Mouse (Mus musculus): ENCODE data around the gene Setmar.

The Setmar gene

DNA sequence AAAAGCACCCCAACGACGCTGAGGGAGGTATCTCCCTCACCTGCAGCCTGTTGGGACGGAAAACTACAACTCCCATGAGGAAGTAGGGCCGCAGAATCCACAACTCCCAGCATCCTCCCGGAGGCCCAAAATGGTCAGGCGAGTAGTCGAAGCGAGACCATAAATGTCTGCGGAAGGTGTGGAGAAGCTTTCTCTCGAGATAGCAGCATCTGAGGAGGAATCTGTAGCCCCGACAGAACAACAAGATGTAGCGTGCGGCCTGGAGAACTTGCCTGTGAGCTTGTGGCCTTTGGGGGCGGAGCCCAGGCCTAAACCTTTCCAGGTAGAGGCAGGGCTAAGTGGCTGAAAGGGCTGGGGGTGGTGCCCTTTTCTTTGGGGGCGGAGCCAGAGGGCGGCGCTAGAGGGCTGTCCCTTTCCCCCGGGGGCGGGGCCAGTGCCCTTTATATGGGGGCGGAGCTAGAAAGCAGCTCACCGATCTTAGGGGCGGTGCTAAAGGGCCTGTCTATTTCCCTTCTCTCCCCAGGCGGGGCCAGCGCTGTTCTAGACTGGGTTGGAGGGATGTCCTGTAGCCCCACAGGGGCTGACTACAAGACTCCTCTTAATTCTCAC, at the start of gene Setmar:
Setmar (plus strand) TSS at position 128 of the 609 bp plus-strand sequence.
- DNase-seq (ENCODE audit: low read depth) = peak; percentile 93

DNA sequence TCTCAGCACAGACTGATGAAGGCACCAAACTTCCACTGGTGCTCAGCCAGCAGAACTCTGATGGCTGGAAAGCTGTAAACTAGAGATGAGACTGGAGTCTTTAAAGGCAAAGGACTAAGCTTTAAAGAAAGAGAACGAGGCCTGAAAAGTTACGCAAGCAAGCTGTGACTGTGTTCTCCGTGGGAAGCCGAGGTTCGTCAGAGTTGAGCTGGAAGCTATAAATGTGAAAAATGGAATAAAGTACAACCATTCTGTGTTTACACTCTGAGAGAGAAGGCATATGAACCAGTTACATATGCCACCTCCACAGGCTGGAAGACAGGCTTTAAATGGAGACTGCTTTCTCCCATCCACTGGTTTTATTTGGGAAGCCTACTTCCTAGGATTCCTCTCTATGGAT, 43.2 kb upstream of the Setmar start:
- no peak for DNase-seq (ENCODE audit: low read depth)

DNA sequence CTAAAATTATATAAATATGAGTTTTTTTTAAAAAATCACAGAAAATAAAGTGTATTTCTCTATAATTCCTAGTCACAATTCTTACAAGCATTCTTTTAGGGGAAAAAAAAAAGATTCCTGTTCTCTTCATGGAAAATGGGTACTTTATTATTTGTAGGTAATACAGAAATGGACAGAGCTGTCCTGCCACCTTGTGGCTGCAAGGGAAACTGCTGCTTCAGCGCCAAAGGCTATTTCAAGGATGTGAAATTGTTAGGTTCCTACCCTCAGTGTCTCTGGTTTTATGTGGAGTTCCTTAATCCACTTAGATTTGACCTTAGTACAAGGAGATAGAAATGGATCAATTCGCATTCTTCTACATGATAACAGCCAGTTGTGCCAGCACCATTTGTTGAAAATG, 9.8 kb upstream of the Setmar start:
- peak; percentile 76 for DNase-seq (ENCODE audit: low read depth)

DNA sequence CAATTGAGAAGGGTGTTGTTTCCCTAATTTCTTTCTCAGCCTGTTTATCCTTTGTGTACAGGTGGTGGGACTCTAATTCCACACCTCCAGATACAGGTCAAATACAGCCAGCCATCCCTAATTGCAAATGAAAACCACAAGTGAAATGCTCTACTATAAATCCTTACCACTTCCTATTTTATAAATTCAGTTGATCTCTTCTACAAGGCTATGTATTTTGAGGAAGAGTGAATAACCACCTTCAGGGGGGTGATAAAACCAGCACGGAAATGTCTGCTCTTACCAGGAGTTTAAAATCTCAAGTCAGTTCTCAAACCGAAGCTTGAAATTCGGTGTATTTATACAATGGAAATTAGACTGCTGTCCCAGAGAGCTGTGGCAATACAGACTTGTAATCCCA, 8.9 kb upstream of the Setmar start:
- no peak for DNase-seq (ENCODE audit: low read depth)

DNA sequence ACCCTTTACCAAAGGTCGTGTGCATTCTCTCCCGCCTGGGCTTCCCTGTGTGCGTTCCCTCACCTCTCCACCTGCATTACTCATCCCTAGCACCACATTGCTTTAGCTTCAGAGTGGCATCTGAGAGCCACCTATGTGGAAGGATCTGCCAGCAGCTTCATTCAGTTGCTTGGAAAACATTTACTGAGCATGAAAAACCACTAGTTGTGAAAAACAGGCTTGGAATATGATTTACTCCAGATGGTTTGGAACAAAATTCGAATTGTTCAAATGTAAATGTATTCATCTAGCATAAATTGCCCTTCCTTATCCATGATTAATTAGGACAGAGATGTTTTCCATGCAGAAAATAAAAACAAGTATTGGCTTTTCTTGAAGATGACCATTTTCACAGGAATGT, 7.5 kb upstream of the Setmar start:
- no peak for DNase-seq (ENCODE audit: low read depth)

DNA sequence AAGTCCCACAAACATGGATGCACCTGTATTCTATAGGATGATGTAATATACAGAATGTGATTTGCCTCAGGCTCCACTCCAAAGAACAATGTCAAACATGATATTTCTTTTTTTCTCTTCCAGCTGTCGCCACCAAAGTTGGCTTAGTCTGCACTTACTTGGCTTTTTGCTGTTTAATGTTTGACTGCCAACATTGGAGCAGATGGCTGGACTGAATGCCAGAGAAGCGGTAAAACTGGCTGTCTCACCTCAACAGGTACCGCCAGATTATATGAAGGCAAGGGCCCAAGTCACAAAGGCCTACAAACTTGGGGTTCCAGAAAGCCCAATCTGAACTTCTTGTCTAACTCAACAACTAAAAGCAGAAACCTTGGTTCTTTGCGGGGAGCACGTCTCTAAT, 6.8 kb upstream of the Setmar start:
- no peak for DNase-seq (ENCODE audit: low read depth)

DNA sequence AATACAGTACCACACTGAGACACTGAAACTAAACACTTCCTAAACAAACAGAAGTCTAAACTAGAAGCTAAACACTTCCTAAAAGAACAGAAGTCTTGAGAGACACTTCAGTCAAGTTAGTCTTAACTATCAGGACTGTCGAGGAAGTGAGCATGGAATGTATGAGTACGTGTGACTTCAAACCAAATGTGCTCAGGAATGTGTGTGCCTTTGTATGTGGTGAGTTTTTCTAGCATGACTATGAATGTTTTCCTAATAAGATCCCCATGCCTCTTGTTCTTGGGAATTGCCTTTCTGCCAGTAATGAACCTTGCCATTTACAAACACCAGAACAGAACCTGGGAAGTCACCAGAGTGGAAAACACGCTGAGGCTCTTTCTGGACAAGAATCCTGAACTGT, 3.7 kb upstream of the Setmar start:
- peak; percentile 10 for DNase-seq (ENCODE audit: low read depth)

DNA sequence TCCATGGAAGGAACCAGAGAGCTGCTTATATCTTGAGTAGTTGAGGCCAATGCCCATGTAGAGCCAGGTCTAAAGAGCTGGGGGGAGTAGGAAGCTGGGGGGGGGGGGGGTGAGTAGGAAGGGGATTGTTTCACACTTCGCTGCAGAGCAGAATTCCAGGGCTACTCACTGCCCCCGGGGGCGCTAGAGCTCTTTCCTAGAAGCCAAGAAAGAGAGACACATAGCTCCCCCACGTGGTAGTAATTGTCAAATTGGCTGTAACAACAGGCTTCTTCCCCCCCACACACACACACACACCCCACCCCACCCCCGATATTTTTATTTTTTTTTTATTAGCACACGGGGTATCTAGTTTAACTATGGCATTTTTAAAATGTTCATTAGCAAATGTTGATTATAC, 738 bp downstream of the Setmar start:
- peak; percentile 76 for DNase-seq (ENCODE audit: low read depth)

DNA sequence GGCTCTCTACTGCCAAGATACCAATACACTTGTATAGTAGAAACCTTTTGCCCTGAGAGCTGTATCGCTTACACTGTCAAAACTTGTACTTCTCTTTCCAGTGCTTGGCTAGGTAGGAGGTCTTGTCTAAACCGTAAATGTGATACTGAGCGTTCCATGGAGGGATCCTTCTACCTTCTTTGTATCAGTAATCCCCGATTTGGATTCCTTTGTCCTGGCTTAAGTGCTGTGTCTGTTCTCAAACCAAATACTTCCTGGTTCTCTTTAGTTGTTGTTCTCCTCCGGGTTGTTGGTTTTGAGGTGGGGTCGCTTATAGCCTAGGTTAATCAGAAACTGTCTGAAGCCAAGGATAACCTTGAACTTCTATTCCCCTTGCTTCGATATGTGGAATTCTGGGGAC, 6.1 kb downstream of the Setmar start:
- DNase-seq (ENCODE audit: low read depth) = no peak

DNA sequence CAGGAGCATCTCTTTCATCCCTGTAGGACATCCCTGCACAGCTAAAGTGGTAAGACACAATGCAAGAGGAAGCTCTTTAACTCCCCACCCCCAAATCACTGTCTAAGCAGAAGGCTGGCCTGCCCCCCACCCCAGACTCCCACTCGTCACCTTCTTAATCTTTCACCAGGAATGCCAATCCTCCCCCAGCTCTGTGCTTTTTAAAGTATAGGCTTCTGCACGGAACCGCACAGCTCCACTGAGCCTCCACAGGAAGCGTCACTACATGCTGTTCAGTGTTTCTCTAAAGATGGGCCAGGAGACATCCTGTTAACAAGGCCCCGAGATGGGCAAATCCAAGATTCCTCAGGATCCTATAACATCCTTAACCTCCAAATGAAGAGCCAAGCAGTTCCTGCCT, 8.2 kb downstream of the Setmar start:
- DNase-seq (ENCODE audit: low read depth) = no peak

DNA sequence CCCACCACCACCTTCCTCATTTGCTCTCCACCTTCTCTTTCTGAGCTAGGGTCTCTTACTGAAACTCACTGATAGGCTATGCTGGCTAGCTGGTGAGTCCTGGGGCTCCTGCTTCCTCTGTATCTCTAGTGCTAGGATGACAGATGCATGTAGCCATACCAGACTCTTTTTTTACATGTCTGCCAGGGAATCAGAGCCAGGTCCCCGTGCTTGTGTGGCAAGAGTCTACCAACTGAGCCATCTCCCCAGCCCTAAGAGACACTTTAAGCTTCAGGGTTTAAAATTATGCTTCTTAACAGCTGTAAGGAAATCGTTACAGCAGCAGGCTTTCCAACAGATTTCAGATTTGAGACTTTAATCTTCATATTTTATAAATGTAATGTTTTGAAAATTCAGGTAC, 9.1 kb downstream of the Setmar start:
- no peak for DNase-seq (ENCODE audit: low read depth)

DNA sequence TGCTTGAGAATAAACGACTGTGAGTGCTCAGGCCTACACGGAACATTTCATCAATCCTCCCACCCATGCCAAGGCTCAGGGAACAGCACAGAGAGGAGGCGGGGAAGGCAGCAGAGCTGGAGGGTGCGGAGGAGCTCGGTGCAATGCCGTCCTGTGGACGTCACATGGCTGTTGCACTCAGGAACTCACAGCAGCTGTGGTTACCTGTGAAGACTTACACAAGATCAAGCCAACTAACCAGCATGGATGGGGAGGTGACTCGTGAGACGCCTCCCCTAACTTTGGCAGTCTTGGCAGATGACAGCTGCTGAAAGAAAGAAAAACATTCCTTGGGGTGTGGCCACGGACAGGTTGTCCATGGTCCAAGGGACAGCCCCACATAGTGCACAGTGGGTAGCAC, 9.8 kb downstream of the Setmar start:
- DNase-seq (ENCODE audit: low read depth) = no peak

DNA sequence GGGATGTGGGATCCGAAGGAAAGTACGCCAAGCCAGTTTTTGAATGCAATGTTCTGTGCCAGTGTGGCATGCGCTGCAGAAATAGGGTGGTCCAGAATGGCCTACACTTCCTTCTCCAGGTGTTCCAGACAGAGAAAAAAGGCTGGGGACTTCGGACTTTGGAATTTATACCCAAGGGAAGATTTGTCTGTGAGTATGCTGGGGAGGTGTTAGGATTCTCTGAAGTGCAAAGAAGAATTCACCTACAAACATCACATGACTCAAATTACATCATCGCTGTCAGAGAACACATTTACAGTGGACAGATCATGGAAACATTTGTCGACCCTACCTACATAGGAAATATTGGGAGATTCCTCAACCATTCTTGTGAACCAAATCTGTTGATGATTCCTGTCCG, 11.0 kb downstream of the Setmar start:
- no peak for DNase-seq (ENCODE audit: low read depth)

DNA sequence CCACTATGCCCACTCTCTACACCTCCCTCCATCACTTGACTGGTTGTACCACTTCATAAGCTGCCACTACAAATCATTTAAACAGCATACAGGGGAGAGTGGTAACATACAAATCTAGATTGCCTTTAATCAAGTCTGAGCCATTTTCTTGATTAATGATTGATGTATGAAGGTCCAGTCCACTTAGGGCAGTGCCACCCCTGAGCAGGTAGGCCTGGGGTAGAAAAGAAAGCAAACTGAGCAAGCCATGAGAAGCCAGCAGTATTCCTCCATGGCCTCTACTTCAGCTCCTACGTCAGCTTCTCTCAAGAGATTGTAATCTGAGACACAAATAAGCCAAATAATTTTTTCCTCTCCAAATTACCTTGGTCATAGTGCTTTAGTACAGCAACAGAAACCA, 26.5 kb downstream of the Setmar start:
- DNase-seq (ENCODE audit: low read depth) = no peak

DNA sequence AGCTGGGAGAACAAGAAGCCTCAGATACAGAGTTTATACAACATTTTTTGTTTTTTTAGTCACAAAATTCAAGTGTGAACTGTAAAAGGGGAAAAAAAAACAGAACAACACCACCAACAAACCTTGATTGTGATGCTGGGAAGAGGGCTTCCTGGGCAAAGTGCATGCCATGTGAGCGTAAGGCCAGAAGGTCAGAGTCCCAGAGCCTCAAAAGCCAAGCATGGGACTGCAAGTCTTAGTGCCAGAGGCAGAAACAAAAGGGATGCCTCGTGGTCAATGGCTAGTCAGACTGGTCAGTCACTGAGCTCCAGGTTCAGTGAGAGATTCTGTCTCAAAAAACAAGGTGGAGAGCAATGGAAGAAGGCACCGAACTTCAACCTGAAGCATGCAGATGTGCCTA, 27.8 kb downstream of the Setmar start:
- no peak for DNase-seq (ENCODE audit: low read depth)

DNA sequence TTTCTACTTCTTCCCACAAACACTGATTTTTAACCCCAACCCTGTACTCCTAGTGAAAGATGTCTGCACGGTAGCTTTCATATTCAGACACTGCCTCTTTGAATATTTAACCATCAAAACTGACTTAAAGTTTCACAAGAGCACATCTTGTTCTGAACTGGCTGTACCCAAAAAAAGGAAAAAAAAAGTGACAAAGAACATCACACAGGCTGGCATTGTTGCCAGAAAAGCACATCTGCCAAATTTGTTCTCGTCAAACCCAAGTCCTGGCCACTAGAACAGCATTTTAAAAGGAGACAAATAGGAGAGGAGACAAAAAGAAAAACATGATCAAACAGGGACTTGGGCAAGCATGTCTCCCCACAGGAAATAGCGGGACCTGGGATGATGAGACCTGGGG, 28.6 kb downstream of the Setmar start:
- DNase-seq (ENCODE audit: low read depth) = no peak

DNA sequence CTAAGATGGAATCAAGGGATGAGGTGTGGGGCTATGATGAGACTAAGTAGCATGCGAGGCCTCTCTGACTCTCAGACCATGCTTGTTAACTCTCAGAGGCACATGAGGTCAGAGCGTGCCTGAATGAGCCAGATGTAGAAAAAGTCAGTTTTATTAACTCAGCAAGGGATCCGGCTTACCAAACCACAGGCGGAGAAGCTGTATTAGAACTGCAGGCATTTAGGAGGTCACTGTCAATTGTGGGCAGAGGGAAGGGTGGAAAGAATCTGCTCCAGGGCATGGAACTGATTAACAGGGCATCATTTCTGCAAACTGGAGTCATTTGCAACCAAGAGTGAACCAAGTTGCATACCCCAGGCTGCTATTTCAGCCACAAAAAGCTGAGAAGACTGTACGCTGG, 30.6 kb downstream of the Setmar start:
- DNase-seq (ENCODE audit: low read depth) = peak; percentile 50

DNA sequence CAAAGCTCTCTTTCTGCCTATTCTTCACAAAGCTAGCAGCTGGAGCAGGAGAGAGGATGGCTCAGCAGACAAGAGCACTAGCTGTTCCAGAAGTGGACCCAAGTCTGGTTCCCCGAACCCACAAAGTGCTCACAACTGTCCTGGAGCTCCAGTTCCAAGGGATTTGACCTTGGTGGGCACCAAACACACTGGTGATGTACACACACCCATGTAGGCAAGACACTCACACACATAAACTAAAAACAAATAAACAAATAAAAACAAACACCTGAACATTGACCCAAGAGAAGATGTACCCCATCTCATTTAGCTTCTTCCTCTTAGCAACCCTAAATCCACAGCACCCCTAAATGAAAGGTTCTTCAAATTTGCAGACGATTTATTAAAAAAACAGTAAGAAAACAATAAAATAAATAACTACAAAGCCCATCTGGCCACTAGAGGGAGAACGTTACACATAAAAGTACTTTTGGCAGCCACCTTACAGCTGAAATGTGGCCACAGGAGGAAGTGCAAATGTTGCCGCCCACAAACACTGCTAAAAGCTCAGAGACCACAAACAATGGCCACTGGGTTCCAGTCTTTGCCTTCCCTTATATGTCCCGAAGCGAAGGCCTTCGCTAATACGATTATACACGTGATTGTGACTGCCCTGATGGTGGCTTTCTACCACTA, 33.5 kb downstream of the Setmar start:
- DNase-seq (ENCODE audit: low read depth) = peak; percentile 93

DNA sequence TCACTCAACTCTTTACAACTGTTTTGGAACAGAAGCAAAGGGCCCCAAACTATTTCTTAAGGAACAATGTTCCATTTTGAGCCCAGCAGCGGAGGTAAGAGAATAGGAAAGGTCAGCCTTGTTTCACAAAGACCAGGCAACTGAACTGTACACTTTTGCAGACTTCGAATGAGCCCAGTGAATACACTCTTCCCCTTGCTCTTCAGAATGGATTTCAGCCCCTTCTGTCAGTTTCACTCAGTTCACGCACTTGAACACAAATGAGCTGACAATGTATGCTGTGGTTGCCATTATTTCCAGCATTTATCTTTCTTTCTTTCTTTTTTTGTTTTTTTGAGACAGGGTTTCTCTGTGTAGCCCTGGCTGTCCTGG, 34.0 kb downstream of the Setmar start:
- DNase-seq (ENCODE audit: low read depth) = no peak

DNA sequence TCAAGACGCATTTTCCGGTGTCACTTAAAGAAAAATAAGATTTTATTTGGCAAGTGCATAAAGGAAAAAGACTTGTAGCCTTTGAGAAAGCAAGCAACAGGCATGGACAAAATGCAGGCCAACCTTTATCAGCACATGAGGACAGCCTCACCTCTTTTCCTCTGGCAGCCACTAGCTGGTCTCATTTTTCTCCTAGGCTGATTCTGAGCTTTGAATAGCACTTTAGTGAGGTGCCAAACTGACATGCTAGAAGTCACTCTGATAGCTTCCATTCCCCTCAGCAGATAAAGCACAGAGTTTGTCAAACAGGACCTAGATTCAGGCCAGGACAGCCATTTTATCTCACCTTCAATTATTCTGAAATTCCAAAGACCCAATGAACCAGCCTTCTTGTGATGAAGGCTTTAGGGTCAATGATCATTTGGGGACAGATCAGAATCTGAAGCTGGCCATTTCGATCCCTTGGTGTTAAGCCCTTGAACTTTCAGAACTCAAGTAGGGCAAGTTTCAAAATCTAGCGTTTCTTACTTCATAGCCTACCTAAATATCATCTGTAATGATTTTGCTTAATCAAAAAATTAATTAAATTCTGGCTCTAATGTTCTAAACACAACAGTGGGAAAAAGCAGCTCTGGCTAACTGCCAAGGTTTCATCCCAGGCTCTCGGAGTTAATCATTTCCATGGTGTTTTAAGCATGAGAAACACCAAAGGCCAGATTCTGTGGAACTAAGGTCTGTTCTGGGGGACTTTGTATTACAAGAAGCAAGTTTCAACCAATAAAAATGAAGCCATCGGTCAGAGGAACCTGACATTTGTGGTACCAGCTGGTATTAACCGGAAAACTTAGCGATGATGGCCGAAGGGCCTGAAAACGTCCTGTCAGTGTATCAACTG, 37.3 kb downstream of the Setmar start:
- no peak for DNase-seq (ENCODE audit: low read depth)

DNA sequence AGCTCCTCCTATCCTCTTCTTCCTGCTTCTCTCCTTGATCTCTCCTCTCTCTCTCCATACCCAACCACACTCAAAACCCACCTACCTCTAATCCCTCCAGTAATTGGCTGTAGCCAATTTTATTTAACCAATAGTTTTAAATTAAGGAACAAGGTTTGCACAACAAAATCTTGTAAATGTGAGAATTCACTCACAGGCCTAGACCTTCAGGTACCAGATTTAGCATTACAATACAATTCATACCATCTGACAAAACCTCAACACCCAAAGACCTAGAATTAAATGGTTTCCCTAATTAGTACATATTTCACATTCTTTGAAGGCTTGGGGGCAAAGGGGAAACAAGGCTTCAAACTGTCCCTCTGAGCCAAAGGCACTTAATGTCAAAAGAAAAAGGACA, 42.5 kb downstream of the Setmar start:
- no peak for DNase-seq (ENCODE audit: low read depth)

DNA sequence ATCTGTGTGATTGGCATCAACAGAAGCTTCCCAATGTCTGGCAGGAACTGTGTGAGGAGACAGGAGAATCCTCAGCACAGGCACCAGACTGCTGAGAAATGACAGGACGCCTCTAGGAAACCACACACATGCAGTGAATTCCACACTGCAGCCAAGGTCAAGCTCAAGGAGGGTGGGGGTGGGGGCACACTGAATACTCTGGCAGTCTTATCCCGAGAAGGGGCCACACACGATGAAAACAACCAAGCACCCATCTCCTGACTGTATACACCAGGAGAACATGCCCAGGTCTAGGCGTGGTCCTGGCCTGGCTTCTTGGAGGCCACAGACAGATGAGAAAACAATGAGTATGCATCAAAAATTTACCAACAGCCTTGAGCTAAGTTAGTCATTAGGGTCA, 45.5 kb downstream of the Setmar start:
- no peak for DNase-seq (ENCODE audit: low read depth)

DNA sequence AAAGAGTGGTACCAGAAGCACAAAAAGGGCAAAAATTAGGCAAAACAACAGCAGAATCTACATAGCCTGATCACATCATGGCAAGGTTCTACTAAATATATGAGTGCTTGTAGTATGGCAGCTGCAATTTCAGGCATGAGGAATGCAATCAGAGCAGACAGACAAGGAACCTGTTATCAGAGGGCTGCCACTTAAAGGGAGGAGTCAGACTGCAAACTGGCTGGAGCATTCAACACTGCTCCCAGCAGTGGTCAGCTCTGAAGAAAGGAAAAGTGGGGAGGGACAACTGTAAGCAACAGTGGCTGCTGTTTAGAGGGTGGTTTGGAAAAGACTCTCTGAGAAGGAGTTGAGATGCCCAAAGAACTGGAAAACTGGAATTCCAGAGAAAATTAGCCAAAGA, 46.8 kb downstream of the Setmar start:
- DNase-seq (ENCODE audit: low read depth) = no peak
